Mouse (Mus musculus) heart, postnatal 0 days (tissue): ENCODE results near the gene Nr6a1. TPM values are rescaled to one million over a fixed set of nuclear protein-coding genes. Genes with fewer than 3 reads are reported as not detected.

Experiments
- ATAC-seq: fragments of 200-750 bp; cut with Nextera tagmentation; 2 replicates; pipeline ENCODE4 v1.8.0; 2017; ENCODE audit warnings: low read depth, moderate number of reproducible peaks, moderate library complexity; ENCODE audit not compliant: insufficient read depth
- DNase-seq: peaks from one replicate; pipeline ENCODE4 v3.0.0-alpha.2; 2016; ENCODE audit warnings: low spot score
- H3K27ac ChIP-seq: fragments of 300-500 bp; sonication (generic); 2 replicates; pipeline ENCODE4 v1.5.1; 2014; ENCODE audit warnings: low read depth, mild to moderate bottlenecking
- H3K27me3 ChIP-seq: fragments of 300-500 bp; sonication (generic); 2 replicates; pipeline ENCODE4 v1.6.1; 2014; ENCODE audit warnings: low read length, mixed read lengths; ENCODE audit not compliant: control insufficient read depth, insufficient read depth
- H3K36me3 ChIP-seq: fragments of 300-500 bp; sonication (generic); replicated peaks from 2 replicates; pipeline ENCODE4 v1.6.1; 2014; ENCODE audit warnings: low read length, mixed read lengths; ENCODE audit not compliant: control insufficient read depth, insufficient read depth
- H3K4me1 ChIP-seq: fragments of 300-500 bp; sonication (generic); 2 replicates; pipeline ENCODE4 v1.6.1; 2014; ENCODE audit warnings: antibody characterized with exemption; ENCODE audit not compliant: control insufficient read depth, insufficient read depth
- H3K4me2 ChIP-seq: fragments of 300-500 bp; sonication (generic); 2 replicates; pipeline ENCODE4 v1.6.1; 2014; ENCODE audit warnings: low read depth, mild to moderate bottlenecking, low read length, moderate library complexity
- H3K4me3 ChIP-seq: fragments of 300-500 bp; sonication (generic); 2 replicates; pipeline ENCODE4 v1.5.1; 2014; ENCODE audit warnings: low read depth, low read length
- H3K9ac ChIP-seq: fragments of 300-500 bp; sonication (generic); replicated peaks from 2 replicates; pipeline ENCODE4 v1.6.1; 2014; ENCODE audit warnings: low read depth, low read length, mixed read lengths
- H3K9me3 ChIP-seq: fragments of 300-500 bp; sonication (generic); replicated peaks from 2 replicates; pipeline ENCODE4 v1.6.1; 2016; ENCODE audit warnings: low read length; ENCODE audit not compliant: control insufficient read depth
- CTCF ChIP-seq: IDR thresholded peaks from 2 replicates; pipeline ENCODE4 v1.5.1; 2016; ENCODE audit warnings: antibody characterized with exemption, control low read depth, low read depth
- EP300 ChIP-seq: IDR thresholded peaks from 2 replicates; pipeline ENCODE4 v1.6.1; 2016; ENCODE audit warnings: antibody characterized with exemption, low read depth
- WGBS: fragments of 180-500 bp; shearing (Covaris S2); extraction: QIAGEN DNeasy Blood & Tissue Kit; methylation state at CpG from one replicate; pipeline ENCODE4 v1.1.7; 2014; 5-methylcytosine and 5-hydroxymethylcytosine counted together
- polyA plus RNA-seq: library from polyadenylated mRNA; unstranded; fragments of >200 nt; fragmentation: Nextera tagmentation; extraction: Ambion mirVana; gene quantifications from 2 replicates; pipeline ENCODE4 v1.2.1, GENCODE M21; 2015
- total RNA-seq: library from RNA; depleted of rRNA; stranded (reverse); fragments of >200 nt; gene quantifications from 2 replicates; pipeline ENCODE4 v1.2.3, GENCODE M21; 2014; ENCODE audit warnings: low replicate concordance

Gene Nr6a1
- total and polyA plus RNA-seq, 2 experiments from 2014 or later, result 0.31 to 0.99 TPM

GRCm38 (mm10) chr2:38943161-38943560, 15.7 kb upstream of the Nr6a1 start:
- no peaks in the 10 kb centered on the region for H3K27me3 ChIP-seq
- H3K4me2 ChIP-seq, result no peak overlapping the region
- no peak for DNase-seq
- no peaks in the 10 kb centered on the region for H3K9me3 ChIP-seq
- H3K4me1 ChIP-seq, result no peaks in the 10 kb centered on the region
- no peak overlapping the region for H3K9ac ChIP-seq
- WGBS, result 78% methylated on average over 5 of the region's 5 CpGs
- TF ChIP-seq EP300, result no peak
- ATAC-seq, result no peak
- no peak overlapping the region for H3K27ac ChIP-seq
- H3K36me3 ChIP-seq, result no peaks in the 10 kb centered on the region
- no peak overlapping the region for H3K4me3 ChIP-seq

GRCm38 (mm10) chr2:38941898-38942297, 14.4 kb upstream of the Nr6a1 start:
- TF ChIP-seq CTCF (no peak), EP300 (no peak)
- no peak overlapping the region for H3K9ac ChIP-seq
- no peaks in the 10 kb centered on the region for H3K4me1 ChIP-seq
- no peaks in the 10 kb centered on the region for H3K9me3 ChIP-seq
- H3K4me2 ChIP-seq, result no peak overlapping the region
- no peak for DNase-seq
- no peaks in the 10 kb centered on the region for H3K27me3 ChIP-seq
- H3K4me3 ChIP-seq, result no peak overlapping the region
- no peak overlapping the region for H3K27ac ChIP-seq
- no peak for ATAC-seq
- 55% methylated on average over 2 of the region's 2 CpGs for WGBS
- H3K36me3 ChIP-seq, result no peaks in the 10 kb centered on the region

GRCm38 (mm10) chr2:38941426-38941825, 13.9 kb upstream of the Nr6a1 start:
- Histone ChIP-seq H3K4me2 (no peak overlapping the region), H3K9me3 (no peaks in the 10 kb centered on the region), H3K4me3 (no peak overlapping the region), H3K9ac (no peak overlapping the region), H3K4me1 (no peaks in the 10 kb centered on the region), H3K27me3 (no peaks in the 10 kb centered on the region), H3K27ac (no peak overlapping the region), H3K36me3 (no peaks in the 10 kb centered on the region)
- DNase-seq (no peak), ATAC-seq (no peak)
- 72% methylated on average over 14 of the region's 14 CpGs for WGBS
- TF ChIP-seq CTCF (no peak), EP300 (no peak)

GRCm38 (mm10) chr2:38939047-38939446, 11.6 kb upstream of the Nr6a1 start:
- Histone ChIP-seq H3K4me3 (no peak overlapping the region), H3K27me3 (no peaks in the 10 kb centered on the region), H3K36me3 (no peaks in the 10 kb centered on the region), H3K9ac (no peak overlapping the region), H3K27ac (no peak overlapping the region), H3K4me1 (no peaks in the 10 kb centered on the region), H3K4me2 (no peak overlapping the region), H3K9me3 (no peaks in the 10 kb centered on the region)
- TF ChIP-seq CTCF, result 0 out of 2 replicates have a peak, but pooled peaks have one; percentile 9
- no peak for TF ChIP-seq EP300
- ATAC-seq (no peak), DNase-seq (no peak)
- 76% methylated on average over 2 of the region's 2 CpGs for WGBS

- Histone ChIP-seq H3K9me3 (no peaks in the 10 kb centered on the region), H3K4me3 (no peak overlapping the region), H3K27me3 (no peaks in the 10 kb centered on the region), H3K27ac (no peak overlapping the region), H3K9ac (no peak overlapping the region), H3K4me1 (no peaks in the 10 kb centered on the region), H3K4me2 (no peak overlapping the region), H3K36me3 (no peaks in the 10 kb centered on the region)
- no peak for DNase-seq
- TF ChIP-seq CTCF, result no peak
- TF ChIP-seq EP300, result no peak
- 88% methylated on average over 1 of the region's 1 CpGs for WGBS
- ATAC-seq, result no peak
These were observed 10.5 kb upstream of the Nr6a1 start for GRCm38 (mm10) chr2:38938007-38938406.

GRCm38 (mm10) chr2:38937396-38937795, 9.9 kb upstream of the Nr6a1 start:
- H3K27me3 ChIP-seq, result 0 out of 2 replicates have a peak, but pooled peaks cover under 1% of the 10 kb centered on the region
- DNase-seq (no peak), ATAC-seq (no peak)
- no peaks in the 10 kb centered on the region for H3K4me1 ChIP-seq
- no peaks in the 10 kb centered on the region for H3K36me3 ChIP-seq
- TF ChIP-seq CTCF (no peak), EP300 (no peak)
- H3K4me2 ChIP-seq, result no peak overlapping the region
- no peak overlapping the region for H3K9ac ChIP-seq
- no peaks in the 10 kb centered on the region for H3K9me3 ChIP-seq
- WGBS, result 75% methylated on average over 3 of the region's 3 CpGs
- H3K4me3 ChIP-seq, result no peak overlapping the region
- no peak overlapping the region for H3K27ac ChIP-seq
